Mouse (Mus musculus) hindlimb bud, embryonic 11.5 days (tissue): ENCODE data around the gene Bend5.

Source experiments
- DNase-seq: peaks from one replicate; pipeline ENCODE4 v3.0.0-alpha.2; 2012; ENCODE audit warnings: low read depth, low spot score; ENCODE audit errors: extremely low spot score

The Bend5 gene

DNA sequence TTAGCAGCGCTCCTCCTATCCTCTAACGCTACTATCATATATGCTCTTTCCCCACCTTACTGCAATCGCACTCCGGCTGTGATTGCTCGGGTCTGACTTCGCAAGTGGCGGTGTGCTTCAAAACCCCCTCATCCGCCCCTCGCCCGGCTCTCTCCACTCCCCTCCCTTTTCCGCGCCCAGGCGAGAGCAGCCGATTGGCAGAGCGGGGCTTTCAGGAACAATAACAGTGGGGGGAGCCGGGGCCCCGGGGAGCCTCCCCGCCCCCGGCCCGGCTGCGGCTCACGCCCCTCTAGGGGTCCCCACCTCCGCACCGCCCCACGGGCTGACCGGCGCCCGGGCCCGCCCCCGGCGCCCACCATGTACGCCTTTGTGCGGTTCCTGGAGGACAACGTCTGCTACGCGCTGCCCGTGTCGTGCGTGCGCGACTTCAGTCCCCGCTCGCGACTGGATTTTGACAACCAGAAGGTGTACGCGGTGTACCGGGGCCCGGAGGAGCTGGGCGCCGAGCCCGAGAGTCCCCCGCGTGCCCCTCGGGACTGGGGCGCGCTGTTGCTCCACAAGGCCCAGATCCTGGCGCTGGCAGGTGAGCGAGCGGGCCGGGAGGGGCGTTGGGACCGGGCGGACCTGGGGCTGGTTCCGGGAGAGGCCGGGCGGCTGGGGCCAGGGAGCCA lies at the start of gene Bend5:
Bend5 (plus strand) TSS at position 189 of the 671 bp plus-strand sequence.
- peak; percentile 50 for DNase-seq

DNA sequence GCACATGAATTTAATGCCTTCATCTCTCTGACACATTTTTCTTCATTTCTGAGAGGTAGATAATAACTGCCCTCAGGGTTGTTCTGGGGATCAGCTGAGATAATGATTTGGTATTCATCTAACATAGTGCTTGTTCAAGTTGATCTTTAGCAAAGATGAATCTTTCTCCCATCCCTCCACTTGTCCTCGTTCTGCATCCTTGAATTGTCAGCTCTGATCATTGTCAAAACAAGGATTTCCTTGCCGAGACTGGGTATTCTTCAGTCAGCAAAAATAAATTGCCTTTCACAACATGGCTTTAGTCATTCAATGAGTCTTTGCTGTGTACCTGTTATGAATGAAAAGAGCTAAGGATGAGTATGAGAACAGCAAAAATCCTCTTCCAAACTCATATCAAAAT lies 47.0 kb upstream of the Bend5 start:
- no peak for DNase-seq

DNA sequence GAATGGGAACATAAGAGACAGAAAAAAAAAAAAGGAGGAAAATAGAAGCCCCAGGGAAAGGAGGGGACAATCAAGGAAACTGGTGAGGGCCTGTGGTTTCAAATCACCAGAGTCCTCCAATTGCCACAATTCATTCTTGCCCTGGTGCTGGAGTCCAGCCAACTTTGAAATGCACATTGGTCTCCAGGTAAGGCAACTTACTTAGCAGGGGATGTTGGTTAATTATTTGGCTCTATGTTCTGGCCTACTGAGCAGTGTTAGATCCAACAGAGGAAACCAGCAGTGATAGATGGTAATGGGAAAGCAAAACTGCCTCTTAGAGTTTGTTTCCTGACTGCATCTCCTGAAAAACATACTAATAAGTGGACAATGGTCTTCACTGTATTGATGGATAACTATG lies 37.6 kb upstream of the Bend5 start:
- DNase-seq: no peak

DNA sequence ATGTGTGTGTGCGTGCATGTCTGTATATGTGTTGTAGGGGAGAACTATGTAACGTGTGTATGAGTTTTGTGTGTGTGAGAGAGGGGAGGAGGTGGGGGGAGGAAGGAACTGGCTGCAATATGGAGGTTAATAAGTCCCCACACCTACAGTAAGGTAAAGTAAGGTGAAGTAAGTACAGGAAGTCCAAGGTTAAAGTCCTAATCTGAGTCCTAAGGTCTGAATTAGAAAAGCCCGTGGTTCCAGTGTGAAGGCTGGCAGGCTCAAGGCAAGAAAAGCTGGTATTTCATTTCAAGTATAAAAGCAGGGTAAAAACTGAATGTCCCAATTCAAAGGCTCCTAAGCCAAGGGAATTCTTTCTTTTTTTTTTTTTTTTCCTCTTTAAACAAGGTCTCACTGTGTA lies 36.7 kb upstream of the Bend5 start:
- no peak for DNase-seq

DNA sequence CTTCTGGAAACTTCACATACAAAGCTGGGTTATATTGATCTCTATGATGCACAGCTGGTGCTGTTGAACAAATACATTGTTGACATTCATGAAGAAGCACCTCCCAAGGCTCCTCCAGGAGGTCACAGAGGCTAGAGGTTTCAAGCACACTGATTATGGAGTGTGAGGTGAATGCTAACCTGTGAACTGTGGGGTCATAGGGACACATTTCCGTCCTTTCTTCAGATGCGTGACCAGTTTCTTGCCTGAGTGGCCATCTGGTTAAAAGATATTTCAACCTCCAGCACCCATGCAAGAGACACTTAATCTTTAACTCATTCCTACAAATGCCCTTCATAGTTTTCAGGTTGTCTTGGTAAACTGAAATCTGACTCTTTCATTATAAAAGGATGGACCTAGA lies 31.7 kb upstream of the Bend5 start:
- DNase-seq: no peak

DNA sequence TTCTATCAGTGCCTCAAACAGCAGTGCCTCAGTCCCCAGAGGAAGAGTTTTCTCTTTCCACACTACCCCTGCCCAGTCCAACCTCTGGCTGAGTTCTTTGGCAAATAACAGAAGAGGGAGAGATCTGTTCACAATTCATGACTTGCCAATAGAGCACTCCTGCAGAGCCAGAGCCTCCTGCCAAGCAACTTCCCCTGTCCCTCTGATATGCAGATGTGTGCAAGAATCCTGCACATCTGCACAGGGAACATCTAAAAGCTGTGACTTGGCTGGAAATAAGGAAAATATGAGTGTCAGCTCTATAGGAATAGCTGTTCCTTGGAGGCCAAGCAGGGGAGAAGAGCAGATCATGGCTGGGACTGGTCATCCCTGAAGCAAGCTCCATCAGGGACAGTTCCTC lies 24.1 kb upstream of the Bend5 start:
- DNase-seq: no peak

DNA sequence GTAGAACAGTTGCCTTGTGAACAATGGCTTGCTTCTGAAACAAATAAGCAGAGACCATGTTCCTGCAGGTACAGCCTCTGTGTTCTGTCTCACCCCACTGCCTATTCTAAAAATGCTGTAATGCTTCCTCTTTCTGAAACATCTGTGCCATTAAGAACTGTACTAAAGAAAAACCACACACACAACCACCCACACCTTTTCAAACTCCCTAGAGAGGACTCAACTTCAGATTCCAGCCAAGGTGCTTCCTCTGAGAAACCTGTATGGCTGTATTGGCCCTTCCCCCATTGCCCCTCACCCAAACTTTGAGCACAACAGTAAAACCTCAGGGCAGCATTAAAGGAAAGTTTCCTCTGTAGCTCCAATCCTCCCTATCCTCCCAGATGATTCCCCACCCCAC lies 15.0 kb upstream of the Bend5 start:
- no peak for DNase-seq

DNA sequence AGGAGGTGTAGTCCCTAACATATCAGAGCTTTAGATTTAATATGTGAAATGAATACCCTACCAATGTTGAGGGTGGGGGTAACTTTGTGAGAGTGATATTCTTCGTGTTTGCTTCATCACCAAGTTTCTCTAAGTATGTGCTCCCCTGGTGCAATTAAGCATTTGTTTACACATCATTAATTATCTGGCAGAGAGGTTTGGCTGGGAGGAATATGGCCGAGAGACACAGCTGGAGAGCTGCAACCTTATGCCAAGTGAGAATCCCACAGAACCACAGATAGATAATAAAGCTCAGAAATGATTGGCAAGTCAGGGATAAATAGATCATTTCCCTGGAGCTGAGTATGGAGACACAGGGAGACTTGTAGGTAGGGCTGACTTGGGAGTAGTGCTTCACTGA lies 14.1 kb upstream of the Bend5 start:
- no peak for DNase-seq

DNA sequence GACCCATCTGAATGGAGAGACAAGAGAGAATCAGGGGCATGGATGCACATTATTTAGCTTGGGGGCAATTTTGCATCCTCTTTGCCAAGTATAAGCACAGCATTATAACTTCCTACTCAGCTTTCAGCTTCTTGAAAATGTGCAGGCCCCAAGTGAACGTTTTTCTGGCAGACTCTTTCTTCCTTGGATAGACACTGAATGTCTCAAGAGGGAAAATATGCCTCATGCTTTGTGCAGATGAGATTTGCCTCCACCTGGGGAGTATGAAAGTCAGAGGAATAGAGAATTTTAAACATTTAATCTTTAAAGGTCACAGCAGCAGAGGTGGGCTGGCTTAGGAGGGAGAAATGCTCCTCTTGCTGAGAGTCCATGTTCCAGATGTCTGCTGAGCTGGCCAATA lies 11.6 kb upstream of the Bend5 start:
- DNase-seq: no peak

DNA sequence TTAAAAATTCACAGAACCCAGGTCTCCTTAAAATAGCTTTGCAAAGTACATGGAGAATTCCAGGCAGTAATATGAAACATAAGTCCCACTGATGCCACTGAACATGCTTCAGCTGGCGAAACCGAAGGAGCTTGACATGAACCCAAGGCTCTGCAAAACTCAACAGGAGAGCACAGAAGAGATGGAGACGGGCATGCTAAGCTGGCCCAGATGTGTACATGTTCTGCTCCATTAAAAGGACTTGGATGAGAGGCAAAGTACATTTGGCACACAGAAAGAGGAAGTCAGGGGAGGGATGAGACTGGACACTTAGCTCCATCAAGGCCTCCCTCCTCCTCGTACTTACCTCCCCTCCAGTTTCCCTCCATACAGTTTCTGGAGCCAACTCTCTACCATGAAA lies 4.1 kb upstream of the Bend5 start:
- DNase-seq: no peak

DNA sequence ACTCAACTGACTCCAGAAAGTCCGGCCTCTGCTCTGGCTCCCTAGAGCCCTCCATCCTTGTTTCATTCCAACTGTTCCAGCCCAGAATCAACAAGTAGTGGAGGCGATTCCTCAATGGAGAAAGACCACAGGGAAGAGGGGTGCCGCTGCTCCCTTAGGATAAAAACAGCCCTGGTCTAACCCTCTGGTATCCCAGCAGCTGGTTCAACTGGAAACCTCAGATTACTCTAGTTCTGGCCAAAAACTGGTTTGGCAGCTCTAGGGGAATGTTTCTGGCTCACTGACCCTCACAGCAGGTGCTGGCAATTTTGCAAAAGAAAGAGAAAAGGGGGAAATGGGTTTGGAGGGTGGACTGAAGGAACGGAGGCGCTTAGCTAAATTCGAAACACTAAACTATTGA lies 407 bp upstream of the Bend5 start:
- DNase-seq: no peak

DNA sequence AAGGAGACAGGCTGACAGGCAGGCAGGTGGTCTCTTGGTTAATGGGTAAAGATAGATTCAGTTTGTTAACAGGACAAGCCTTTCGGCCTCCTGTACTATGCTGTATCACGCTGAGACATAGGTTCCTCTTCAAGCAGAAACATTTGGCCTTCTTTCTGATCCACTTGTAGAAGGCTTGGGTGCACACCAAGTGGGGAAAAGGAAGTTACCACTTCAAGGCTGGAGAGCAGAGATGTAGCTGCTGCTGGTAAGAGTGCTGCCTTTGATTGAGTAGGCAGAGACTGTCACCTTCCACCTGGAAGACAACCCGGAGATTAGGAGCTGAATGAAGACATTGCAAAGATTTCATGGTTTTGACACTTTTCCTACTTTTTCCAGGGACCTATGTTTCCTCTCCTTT lies 1.3 kb downstream of the Bend5 start:
- DNase-seq: no peak

DNA sequence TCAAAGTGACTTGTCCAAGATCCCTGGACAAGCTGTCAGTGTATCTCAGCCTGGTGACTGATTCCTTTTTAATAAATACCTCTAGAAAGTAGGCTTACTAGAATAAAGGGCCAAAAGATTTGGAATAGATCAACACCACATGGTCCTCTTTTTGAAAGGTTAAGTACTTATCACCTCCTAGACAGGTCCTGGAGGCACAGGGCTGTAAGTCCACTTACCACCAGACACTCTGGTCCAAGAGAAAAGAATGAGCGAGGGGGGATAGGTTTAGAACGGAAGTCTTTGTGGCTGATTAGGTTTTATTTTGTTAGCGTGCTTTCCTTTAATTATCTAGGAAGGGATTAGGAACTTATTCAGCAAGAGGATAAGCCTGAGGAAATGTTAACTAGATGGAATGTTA lies 1.7 kb downstream of the Bend5 start:
- DNase-seq: no peak

DNA sequence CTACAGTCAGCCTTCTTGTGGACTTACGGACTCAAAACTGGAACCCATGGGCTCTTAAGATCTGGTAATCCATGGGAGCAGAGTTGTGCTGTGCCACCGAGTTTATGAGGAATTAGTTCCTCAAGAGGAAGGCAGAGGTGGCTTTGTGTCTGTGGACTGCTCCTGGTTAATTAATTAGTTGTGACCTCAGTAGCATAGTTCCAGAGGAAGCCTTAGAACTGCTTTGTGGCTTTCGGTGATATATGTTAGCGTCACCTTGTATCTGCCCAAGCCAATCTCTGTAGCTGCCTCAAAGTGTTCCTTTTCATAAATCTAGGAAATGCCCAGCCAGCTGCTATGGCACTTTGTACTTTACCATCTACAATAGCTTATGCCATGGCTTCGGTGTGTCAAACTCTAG lies 2.9 kb downstream of the Bend5 start:
- no peak for DNase-seq

DNA sequence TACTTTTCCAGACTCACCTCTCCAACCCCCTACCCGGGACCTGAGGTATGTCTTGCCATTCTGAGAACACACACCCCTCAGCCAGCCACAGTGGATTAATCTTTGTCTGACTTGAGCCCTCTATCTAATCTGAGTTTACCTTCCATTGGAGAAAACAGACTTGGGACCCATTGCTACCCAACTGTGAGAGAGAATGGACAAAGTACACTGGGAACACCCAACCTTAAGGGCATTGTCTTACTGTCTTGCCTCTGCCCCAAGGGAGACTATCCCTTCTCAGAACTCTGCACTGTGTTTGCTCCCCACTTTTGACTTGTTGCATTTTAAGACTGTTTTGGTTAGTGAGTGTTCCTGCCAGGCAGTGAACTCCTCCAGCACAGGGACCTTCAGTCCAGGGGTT lies 4.7 kb downstream of the Bend5 start:
- DNase-seq: no peak

DNA sequence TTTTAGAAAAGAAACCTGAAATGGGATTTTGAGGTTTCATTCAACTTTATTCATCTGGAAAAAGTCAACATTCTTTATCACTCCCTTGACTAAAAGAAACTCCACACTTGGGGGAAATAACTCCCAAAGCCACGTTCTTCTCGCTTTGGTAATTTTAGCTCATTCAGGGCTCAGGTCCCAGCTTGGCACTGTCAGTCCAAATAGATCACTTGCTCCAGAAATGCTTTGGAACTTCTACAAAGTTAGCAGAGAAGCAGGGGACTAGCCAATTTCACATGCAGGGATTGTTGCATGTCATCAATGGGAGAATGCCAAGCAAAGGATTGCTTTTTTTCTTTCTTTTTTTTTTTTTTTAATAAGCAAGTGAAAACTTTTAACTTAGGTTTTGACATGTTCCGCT lies 5.2 kb downstream of the Bend5 start:
- DNase-seq: no peak

DNA sequence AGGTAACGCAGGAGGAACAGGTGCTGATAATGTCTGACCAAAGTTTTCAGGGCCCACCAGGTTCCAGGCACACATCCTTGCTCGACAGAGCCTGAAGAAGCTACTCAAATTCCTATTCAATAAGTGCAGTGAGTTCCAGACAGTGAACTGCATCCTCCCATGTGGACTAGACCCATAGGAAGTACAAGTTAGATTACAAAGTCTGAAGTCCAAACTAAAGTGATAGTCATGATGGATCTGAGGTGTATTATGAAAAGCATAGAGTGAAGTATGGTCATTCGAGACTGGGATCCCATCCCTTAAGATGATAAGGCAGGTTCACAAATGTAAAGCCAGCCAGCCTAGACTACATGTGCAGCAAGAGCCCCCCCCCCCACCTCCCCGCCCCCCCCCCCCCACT lies 6.1 kb downstream of the Bend5 start:
- DNase-seq: no peak

DNA sequence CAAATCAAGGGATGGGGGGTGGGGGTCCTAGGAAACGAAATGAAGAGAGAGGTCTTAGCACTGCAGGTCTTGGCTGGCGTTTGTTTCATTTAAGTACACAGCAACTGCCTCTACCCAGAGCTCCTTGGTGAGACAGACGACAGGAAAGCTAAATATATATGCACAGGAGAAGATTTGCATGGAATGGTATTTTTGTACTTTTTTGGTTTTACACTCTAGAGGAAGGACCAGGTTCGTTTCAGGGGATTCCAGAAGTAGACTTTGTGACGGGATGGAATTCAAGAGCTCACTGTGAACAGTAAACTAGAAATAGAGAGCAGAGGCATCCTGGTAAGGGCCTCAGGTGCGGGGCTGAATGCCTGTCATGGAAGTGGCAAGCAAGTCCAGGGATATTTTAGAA lies 7.0 kb downstream of the Bend5 start:
- DNase-seq: no peak

DNA sequence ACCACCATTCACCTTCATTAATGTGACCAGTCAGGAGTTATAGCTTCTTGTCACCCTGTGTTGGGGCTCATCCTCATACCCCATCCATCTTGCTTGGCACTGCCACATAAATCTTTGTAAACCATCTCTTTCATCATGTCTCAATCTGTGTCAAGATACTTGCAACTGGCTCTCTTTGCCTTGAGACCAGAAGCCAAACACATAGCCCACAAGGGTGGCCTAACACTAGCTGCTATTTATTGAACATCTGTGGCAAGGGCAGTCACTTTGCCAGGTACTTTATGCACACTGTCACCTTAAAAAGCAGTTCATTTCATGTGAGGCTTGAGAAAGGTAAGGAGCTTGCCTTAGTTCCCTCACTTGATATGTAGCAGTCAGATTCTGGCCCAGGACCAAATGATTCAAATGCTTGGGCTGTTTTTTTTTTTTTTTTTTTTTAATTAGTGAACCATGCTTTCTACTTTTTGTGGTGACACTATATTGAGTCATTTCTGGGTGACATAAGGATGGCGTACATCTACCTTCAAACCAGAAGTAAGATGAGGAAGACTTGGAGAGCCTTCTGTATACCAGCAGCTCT lies 9.7 kb downstream of the Bend5 start:
- no peak for DNase-seq

DNA sequence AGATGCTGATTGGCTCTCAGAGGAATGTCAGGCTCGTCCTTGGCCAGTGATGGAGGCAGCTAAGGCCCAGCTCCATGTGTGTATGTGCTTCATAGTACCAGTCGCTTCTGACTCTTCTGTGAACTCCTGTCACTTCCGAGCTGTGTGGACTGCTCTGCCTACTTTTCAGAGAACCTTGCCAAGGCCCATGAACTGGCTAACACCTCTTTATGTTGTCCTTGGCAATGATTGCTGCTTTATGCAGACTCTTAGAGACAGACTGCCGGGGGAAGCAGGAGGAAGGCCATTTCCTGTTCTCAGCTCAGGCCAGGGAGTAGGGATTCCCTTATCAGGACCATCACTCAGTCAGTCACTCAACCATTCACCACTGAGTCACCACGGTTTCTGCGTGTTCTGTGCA lies 10.4 kb downstream of the Bend5 start:
- no peak for DNase-seq

DNA sequence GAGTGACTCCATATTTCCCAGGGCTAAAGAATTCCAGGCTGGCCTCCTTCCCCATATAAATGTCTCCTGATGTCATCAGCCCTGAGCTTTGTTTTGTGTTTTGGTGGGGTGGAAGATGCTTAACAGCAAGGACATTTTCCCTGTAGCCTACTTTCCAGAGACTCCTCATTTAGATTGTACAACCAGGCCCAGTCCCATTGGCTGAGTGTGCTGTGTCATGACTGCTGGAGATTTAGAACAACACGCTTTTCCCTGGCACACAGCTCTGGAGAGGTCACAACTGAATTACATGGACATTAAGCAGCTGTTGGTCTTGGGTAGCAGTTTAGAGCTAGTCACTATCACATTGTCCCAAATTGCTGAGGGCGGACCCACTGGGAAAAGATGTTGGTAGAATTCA lies 16.4 kb downstream of the Bend5 start:
- no peak for DNase-seq

DNA sequence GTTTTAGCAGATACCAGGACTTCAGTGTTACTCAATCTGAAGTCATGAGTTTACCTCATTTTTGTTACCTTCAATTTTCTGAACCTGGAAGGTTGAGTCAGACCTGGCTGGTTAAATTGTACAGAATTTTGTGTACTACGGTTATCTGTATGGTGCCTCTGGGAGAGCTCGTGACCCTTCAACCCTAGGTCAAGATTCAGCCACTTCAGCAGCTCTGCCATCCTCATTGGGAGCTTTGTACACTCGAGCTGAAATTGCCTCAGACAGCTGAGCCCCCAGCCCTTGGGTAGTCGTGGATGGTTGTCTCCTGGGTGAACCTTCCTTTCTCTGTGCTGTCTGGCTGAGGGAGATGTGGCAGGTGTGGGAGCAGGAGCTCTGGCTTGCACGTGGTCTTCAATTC lies 17.2 kb downstream of the Bend5 start:
- no peak for DNase-seq

DNA sequence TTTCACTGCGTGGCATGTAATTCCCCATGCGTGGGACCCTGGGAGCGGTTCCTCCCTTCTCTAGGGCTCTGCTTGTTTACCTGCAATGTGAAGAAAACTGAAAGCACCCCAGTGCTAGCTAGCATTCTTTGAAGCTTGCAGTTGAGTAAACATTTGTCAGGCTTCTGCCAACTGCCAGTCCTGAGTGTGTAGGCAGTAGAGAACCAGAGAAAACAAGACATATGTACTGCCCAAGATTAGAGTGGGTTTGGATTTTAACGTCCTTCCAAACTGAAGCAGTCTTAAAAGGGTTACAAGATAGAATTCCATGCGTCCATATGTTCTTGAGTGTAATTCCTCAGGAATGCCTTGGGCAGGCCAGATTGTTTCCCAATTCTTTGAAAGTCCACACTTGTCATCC lies 17.6 kb downstream of the Bend5 start:
- no peak for DNase-seq
